Mouse (Mus musculus): Measurements from ENCODE around the gene Taz.

The Taz gene

GRCm38 (mm10) chrX:74281041-74281731 is 526 bp upstream of the Taz start:
- no peak for DNase-seq (ENCODE audit: low read depth, low spot score)

GRCm38 (mm10) chrX:74282395-74283091 is 831 bp downstream of the Taz start:
- peak; percentile 64 for DNase-seq (ENCODE audit: low read depth, low spot score)

GRCm38 (mm10) chrX:74283092-74283437 is 1.4 kb downstream of the Taz start:
- DNase-seq (ENCODE audit: low read depth, low spot score), result no peak

GRCm38 (mm10) chrX:74293431-74293830 is 11.7 kb downstream of the Taz start:
- DNase-seq (ENCODE audit: low read depth, low spot score), result no peak

- DNase-seq (ENCODE audit: low read depth, low spot score), result peak; percentile 78
Measured at GRCm38 (mm10) chrX:74296538-74297448, 15.1 kb downstream of the Taz start, which contains the start of gene Atp6ap1. Gene Atp6ap1, plus strand, starts transcription at chrX:74297097.

- no peak for DNase-seq (ENCODE audit: low read depth, low spot score)
Measured at GRCm38 (mm10) chrX:74298348-74298747, 16.6 kb downstream of the Taz start.

GRCm38 (mm10) chrX:74299721-74300120 is 18.0 kb downstream of the Taz start:
- DNase-seq (ENCODE audit: low read depth, low spot score), result no peak

- peak; percentile 69 for DNase-seq (ENCODE audit: low read depth, low spot score)
Measured at GRCm38 (mm10) chrX:74304867-74305700, 23.4 kb downstream of the Taz start, which contains the start of gene Gdi1. Gene Gdi1, plus strand, starts transcription at chrX:74304998.

GRCm38 (mm10) chrX:74312540-74313464 is 31.1 kb downstream of the Taz start, which contains the start of gene Fam50a:
Gene Fam50a, plus strand, starts transcription at chrX:74313033.
- peak; percentile 53 for DNase-seq (ENCODE audit: low read depth, low spot score)

- peak; percentile 57 for DNase-seq (ENCODE audit: low read depth, low spot score)
Measured at GRCm38 (mm10) chrX:74328725-74329161, 47.0 kb downstream of the Taz start, which contains the start of gene Plxna3. Gene Plxna3, plus strand, starts transcription at chrX:74329066.

- no peak for DNase-seq (ENCODE audit: low read depth, low spot score)
Measured at GRCm38 (mm10) chrX:74329215-74329671, 47.5 kb downstream of the Taz start.

- no peak for DNase-seq (ENCODE audit: low read depth, low spot score)
Measured at GRCm38 (mm10) chrX:74330166-74330930, 48.6 kb downstream of the Taz start.
